ENCODE assay signal across 9 mouse cellular contexts in genomic region chr10:83004389-83004788, GRCm38 (mm10). TPM values are rescaled to one million over a fixed set of nuclear protein-coding genes. Genes with fewer than 3 reads are reported as not detected.
DNase-seq lines count a peak whose midpoint lies in the region; ATAC-seq lines count a peak whose summit lies in the region.
"Had no signal": no experiment of that assay in that cellular context is flagged by ENCODE, and none has a peak within 500 bp of the region (broad histone marks: within the 10 kb centered on the region; RNA-seq: fewer than 3 reads in every experiment).

No protein-coding gene starts in this region.

- 64% methylated on average over 9 of the region's 9 CpGs for WGBS in intestine, embryonic 16.5 days
- WGBS in intestine, embryonic 15.5 days, result 55% methylated on average over 9 of the region's 9 CpGs

- peak; percentile 14; the same call in 1 of the 2 replicates for ATAC-seq in intestine, embryonic 16.5 days
- ATAC-seq in intestine, embryonic 15.5 days, result no peak
- peak; percentile 42 for ATAC-seq in common myeloid progenitor, adult 5-6 weeks (replicated peaks; ENCODE audit: low read depth, poor library complexity, severe bottlenecking)
- ATAC-seq in hematopoietic stem cell, adult 5-6 weeks (replicated peaks in 1 of 2; ENCODE audit: insufficient read depth in 1 of 2, low FRiP score in 2 of 2, low TSS enrichment in 1 of 2, low read depth in 1 of 2, poor library complexity in 2 of 2, severe bottlenecking in 2 of 2), result peak; percentile 57
- ATAC-seq in neutrophil, adult 5-6 weeks (ENCODE audit: extremely low read depth, insufficient number of reproducible peaks, low FRiP score, poor library complexity, severe bottlenecking), result peak; percentile 15; the same call in 1 of the 2 replicates

- DNase-seq in liver, result peak; percentile 38
- DNase-seq in cerebellum, adult 8-10 months, result no peak
- DNase-seq in yolk sac, embryonic 10.5 days (ENCODE audit: low spot score), result no peak

- no peaks in the 10 kb centered on the region for H3K36me3 ChIP-seq in intestine, embryonic 16.5 days (ENCODE audit: control insufficient read depth, insufficient read depth, low read length)
- no peaks in the 10 kb centered on the region for H3K36me3 ChIP-seq in intestine, embryonic 15.5 days
- H3K36me3 ChIP-seq: hindbrain, embryonic 15.5 days had no signal

- H3K4me3 ChIP-seq in intestine, embryonic 16.5 days (ENCODE audit: low read length), result no peak overlapping the region
- no peak overlapping the region for H3K4me3 ChIP-seq in intestine, embryonic 15.5 days (replicated peaks)
- H3K4me3 ChIP-seq: hindbrain, embryonic 15.5 days had no signal

- H3K27me3 ChIP-seq in intestine, embryonic 16.5 days (replicated peaks; ENCODE audit: control insufficient read depth, insufficient read depth, low read length), result no peaks in the 10 kb centered on the region
- H3K27me3 ChIP-seq in intestine, embryonic 15.5 days (replicated peaks), result no peaks in the 10 kb centered on the region
- H3K27me3 ChIP-seq: hindbrain, embryonic 15.5 days had no signal

- H3K27ac ChIP-seq in intestine, embryonic 16.5 days (ENCODE audit: low read length), result no peak overlapping the region
- H3K27ac ChIP-seq in intestine, embryonic 15.5 days, result no peak overlapping the region
- H3K27ac ChIP-seq: hindbrain, embryonic 15.5 days had no signal

- H3K4me1 ChIP-seq in intestine, embryonic 16.5 days (ENCODE audit: control insufficient read depth, insufficient read depth, low read length), result peaks cover 11% of the 10 kb centered on the region
- 0 out of 2 replicates have a peak, but pooled peaks cover 8% of the 10 kb centered on the region for H3K4me1 ChIP-seq in intestine, embryonic 15.5 days (replicated peaks)

- no peak overlapping the region for H3K4me2 ChIP-seq in intestine, embryonic 16.5 days (ENCODE audit: low read depth, low read length)
- H3K4me2 ChIP-seq in intestine, embryonic 15.5 days (replicated peaks), result no peak overlapping the region
- H3K4me2 ChIP-seq: hindbrain, embryonic 15.5 days had no signal

- H3K9me3 ChIP-seq in intestine, embryonic 16.5 days (ENCODE audit: control insufficient read depth, low read length), result no peaks in the 10 kb centered on the region
- no peaks in the 10 kb centered on the region for H3K9me3 ChIP-seq in intestine, embryonic 15.5 days

- H3K9ac ChIP-seq in intestine, embryonic 16.5 days (ENCODE audit: low read depth, low read length), result no peak overlapping the region
- H3K9ac ChIP-seq in intestine, embryonic 15.5 days, result no peak overlapping the region
- H3K9ac ChIP-seq: hindbrain, embryonic 15.5 days had no signal

RNA-seq across cellular contexts. Expression of gene Chst11, which starts 19.1 kb away (rescaled TPM):
- polyA plus RNA-seq in intestine, embryonic 16.5 days (2015; fragmentation: Nextera tagmentation; extraction: Ambion mirVana), result 0.80 and 0.88 TPM in 2 replicates
- 0.99 and 1.4 TPM in 2 replicates for polyA plus RNA-seq in intestine, embryonic 15.5 days (2015; fragmentation: Nextera tagmentation; extraction: Ambion mirVana)
- 18.6 and 19.9 TPM in 2 replicates for total RNA-seq in common myeloid progenitor, adult 5-6 weeks (2017)
- total RNA-seq in hematopoietic stem cell, adult 5-6 weeks (2017), result 22.3 and 27.1 TPM in 2 replicates
- 31.4 and 31.9 TPM in 2 replicates for total RNA-seq in neutrophil, adult 5-6 weeks (2017)
